Mouse (Mus musculus): ENCODE results near the gene Slc29a3.
"Not testable (repeated sequence)": the region's sequence is repeated elsewhere in the genome, so short reads cannot be mapped to it uniquely, and the experiment has no call there.

Slc29a3 gene

DNA sequence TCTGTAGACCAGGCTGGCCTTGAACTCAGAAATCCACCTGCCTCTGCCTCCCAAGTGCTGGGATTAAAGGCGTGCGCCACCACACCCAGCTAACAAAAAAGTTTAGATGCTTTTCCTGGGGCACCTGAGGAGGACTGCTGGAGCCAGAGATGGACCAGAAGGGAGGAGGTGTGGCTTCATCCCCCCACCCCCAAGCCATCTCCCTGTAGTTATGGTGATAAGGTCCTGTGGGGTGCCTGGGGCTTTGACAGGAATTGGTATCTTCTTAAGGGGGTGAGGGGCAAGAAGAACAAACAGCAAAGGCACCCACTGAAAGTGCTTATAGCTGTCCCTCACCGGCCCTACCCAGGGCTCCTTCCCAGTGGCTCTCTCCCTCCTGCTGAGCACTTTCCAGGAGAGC lies 25.7 kb downstream of the Slc29a3 start:
- no peak for DNase-seq (ENCODE audit: low spot score in 2 of 2)

DNA sequence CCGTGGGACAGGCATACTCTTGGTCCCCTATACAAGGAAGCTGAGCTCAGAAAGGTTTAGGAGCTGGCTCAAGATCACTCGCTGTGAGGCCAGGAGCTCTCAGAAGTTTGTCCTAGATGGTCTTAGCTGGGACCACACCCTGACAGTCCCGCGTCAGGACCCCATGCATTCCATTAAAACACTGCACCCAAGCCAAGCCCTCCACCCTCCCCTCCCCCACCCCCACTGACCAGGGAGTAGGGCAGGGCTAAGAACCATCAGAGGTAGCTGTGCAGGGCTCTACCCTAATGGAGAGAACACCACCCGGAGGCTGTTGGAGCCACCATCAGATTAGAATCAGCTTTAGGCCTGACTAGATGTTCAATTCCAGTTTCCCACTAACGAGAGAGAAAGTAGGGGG lies 28.1 kb downstream of the Slc29a3 start:
- no peak for DNase-seq (ENCODE audit: low spot score in 2 of 2)

DNA sequence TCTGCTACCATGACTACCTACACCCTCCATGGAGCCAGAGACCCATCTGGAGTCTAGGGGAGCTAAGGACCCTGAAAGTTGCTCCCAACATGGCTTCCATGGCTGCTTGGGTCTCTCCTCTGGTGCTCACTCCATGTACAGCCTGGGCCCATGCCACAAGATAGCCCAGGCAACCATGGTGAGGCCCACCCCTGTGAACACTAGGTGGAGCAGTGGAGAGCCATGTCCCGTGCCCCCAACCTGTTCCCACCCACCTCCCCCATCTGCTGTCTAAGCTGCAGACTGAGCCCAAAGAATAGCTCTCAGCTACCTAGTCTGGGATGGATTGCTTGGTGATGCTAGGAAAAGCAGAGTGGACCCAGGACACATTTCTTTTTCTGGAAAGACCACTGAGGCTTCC lies 29.2 kb downstream of the Slc29a3 start:
- no peak for DNase-seq (ENCODE audit: low spot score in 2 of 2)

DNA sequence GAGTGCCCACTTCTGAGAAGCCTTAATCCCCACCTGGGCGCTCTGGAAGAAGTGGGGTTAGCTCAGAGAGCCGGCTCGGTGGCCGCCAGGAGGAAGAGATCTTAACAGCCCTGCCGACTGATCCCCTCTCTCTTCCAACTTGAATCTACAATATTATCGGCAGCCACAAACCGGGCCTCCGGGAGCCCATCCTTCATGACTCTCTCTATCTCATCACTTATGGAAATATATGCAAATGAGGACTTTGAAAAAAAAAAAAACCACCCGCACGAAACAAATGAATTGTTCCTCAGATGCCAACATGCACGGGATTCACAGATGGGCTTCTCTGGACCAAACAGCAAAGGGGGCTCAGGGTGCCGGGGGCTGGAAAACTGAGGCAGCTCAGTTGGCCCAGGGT lies 31.0 kb downstream of the Slc29a3 start:
- DNase-seq (ENCODE audit: low spot score in 2 of 2) = no peak

DNA sequence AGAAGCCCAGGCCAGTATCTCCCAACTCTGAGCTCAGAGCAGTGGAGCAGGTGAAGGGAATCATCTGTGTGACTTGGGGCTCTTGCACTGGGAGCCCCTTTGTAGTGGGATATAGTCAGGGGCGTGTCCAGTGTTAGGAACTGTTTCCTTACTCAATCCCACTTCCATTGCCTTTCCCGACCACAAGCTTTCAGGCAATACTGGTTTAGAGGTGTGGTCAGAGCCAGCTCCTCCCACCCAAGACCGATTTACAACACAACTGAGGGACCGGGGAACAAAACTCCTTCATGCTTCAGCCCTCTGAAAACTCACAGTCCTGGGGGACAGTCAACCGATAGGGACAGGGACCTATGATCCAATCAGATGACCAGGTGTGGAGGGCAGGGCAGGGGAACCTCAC lies 32.1 kb downstream of the Slc29a3 start:
- DNase-seq (ENCODE audit: low spot score in 2 of 2) = no peak

DNA sequence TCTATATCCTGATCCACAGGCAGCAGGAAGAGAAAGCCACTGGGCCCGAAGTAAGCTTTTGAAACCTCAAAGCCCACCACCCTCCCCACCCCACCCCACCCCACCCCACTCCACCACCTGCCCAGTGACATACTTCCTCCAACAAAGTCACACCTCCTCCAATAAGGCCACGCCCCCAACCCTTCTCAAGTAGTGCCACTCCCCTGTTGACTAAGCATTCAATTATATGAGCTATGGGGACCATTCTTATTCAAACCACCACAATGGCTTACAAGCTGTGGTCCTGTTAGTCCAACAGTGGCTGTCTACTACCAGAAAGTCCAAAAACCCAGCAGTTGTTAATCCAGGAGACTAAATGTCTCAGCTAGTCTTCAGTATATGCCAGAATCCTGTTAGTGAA lies 34.1 kb downstream of the Slc29a3 start:
- DNase-seq (ENCODE audit: low spot score in 2 of 2) = no peak

DNA sequence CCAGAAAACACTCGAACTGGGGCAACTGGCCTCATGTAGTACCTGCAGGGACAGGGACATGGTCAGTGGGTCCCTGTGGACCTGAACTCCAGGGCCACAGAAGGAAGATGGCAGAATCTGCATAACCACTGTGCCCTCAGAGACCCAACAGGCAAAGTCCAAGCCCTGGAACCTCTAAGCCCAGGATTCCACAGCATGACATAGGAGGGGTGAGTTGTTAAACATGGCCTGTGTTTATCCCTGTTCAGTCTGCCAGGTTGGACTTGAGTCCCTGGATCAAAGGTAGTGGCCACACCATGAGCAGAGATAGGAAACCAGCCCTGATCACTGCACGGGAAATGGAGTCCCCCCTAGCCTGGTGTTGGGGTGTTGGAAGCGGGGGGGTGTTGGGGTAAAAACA lies 36.1 kb downstream of the Slc29a3 start:
- DNase-seq (ENCODE audit: low spot score in 2 of 2) = no peak

DNA sequence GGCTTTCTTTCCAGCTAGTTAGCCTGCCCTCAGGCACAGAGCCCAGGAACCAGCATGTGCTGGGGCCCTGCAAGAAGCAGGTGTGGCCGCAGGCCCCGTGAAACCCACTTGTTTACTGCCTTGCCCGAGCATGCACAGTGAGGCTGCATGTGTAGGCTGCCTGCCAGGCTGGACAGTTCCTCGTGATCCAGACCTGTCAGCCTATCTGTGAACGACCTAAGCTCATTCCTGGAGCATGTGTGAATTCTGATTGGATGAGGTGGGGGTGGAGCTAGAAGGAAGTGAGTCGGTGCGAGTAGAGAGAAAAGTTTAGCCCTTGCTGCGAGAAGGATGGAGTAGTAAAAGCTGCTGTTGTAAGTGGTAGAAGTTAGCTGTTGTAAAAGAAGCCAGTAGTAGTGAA lies 40.3 kb downstream of the Slc29a3 start:
- DNase-seq (ENCODE audit: low spot score in 2 of 2) = not testable (repeated sequence)

DNA sequence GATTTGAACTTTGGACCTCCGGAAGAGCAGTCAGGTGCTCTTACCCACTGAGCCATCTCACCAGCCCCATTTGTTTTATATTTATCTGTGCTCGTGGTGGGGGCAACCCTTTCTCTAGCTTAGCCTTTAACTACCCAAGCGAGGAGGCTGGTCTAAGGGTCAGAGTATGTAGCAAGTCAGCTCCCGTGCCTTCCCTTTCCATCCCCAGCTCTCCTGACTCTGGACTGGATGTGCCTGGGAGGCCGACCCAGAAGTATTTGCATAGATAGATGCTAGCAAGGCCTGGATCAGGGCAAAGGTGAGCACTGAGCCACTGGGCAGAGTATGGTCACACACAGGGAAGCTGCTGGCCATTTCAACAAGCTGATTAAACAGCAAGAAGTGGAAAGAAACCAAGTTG lies 43.8 kb downstream of the Slc29a3 start:
- DNase-seq (ENCODE audit: low spot score in 2 of 2) = no peak

DNA sequence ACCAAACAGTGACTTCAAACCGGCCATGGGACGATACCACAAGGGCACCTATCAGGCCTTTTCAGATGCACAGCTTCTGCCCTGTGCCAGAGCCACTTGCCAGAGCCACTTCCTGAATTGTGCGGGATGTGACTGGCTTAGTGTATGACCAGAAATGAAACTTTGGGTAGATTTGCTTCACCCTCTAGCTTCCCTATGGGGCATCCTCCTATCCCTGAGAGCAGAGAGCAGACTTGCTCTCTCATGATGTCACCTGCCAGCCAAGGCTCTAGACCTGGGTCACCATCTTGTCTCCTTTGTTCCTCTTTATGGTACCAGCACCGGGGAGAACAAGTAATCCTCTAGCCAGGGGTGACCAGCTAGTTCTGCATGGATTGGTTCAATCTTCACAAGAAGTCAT lies 46.3 kb downstream of the Slc29a3 start:
- DNase-seq (ENCODE audit: low spot score in 2 of 2) = no peak

DNA sequence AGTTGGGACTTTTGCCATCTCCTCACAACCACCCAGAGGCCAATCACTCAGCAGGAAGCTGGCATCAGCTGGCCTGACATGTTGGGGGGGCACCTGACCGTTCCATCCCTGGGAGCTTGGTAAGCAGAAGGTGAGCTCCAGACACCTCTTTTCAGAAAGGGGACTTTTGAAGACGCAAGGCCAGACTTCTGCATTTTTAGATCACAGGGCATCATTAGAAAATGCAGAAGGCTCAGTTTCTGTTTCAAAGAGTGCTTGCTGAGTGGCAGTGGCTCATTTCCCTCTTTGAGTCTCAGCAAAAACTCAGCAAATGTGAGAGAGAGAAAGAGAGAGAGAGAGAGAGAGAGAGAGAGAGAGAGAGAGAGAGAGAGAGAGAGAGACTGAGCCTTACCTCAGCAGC lies 47.5 kb downstream of the Slc29a3 start:
- DNase-seq (ENCODE audit: low spot score in 2 of 2) = no peak

DNA sequence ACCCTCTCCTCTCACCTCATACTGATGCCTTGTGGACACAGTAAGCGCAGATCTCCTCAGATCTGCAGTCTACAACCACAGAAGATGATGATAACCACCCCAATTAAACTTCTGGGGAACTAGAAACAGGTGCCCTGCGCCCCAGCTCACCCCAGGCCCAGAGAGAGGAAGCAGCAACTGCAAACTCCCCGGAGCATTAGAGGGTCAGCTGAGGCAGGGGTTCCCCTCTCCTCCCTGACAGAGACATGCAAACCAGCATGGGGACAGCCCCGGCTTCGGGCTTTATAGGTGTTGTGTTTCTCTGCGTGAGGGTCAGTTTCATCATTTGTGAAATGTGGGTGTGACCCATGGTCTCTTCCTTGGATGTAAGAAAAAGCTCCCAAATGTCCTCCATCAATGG lies 54.8 kb downstream of the Slc29a3 start:
- DNase-seq (ENCODE audit: low spot score in 2 of 2) = no peak

DNA sequence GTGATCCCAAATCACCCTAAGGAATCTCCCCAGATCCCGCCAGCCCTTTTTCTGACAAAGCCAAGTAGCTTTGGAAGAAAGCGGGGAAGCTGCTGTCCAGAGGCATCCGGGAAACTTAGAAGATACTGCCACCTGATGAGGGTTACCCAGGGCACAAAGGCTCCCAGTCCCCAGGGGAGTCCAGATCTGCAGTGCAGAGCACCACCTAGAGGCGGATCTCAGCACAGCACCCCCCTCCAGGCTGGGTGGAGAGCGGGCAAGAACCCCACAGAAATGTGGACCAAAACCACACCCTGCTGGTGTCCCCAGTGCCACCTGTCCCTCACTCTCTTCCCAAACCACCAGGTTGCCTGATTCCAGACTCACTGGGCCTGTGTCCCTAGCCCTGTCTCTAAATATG lies 55.6 kb downstream of the Slc29a3 start:
- DNase-seq (ENCODE audit: low spot score in 2 of 2) = peak; percentile 47 to 59

DNA sequence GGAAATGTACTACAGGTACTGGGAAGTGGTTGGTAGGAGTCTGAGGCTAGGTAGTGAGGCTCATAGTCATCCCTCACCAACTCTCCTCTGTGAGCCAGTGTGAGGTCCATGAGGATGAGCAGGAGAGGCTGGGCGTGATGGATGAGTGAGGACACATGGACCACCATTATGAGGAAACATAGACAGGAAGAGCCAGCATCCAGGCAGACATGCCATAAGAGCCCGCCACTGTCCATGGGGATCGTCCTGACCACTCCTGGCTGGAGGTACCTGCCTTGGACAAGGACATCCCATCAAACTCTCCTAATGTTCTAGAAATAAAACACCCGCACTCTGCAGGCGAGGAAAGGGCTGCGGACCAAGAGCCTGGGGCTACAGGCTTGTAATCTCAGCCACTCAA lies 56.2 kb downstream of the Slc29a3 start, which contains the start of gene Cdh23:
Gene Cdh23, minus strand, starts transcription at position 101 of the 400 bp plus-strand sequence.
- DNase-seq (ENCODE audit: low spot score in 2 of 2) = no peak

DNA sequence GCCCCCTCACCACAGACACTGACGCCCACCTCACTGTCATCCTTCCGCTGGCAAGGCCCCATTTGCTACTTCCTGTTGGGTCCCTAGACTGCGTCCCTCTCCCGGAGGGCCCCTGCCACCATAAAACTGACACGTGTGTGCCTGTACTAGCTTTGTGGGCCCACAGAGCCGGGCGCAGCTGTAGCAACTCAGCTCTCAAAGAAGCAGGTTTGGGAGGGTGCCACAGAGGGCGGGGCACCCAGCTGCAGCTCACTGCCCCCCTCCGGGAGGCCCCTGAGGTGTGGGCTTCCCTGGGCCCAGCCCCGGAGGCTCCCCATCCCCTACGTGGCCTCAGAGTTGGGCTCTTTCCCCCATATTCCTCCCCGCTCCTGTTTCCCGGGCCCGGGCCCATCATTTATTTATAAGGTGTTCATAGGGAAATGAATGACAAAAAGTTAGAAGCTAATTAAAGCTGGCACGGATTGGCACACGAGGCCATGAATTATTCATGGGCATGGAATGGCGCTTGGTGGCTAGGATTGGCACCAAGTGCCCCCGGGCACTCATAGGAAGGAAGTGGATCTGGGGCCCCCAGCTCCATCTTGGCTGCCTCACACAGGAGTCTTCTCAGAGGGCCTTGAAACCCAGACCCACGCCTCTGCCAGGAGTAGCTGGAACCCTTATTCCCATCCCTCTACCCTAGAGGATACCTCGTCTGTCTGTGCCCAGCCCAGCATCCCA lies 60.8 kb downstream of the Slc29a3 start:
- peak in 1 of 2 experiments; percentile 20 for DNase-seq (ENCODE audit: low spot score in 2 of 2)

DNA sequence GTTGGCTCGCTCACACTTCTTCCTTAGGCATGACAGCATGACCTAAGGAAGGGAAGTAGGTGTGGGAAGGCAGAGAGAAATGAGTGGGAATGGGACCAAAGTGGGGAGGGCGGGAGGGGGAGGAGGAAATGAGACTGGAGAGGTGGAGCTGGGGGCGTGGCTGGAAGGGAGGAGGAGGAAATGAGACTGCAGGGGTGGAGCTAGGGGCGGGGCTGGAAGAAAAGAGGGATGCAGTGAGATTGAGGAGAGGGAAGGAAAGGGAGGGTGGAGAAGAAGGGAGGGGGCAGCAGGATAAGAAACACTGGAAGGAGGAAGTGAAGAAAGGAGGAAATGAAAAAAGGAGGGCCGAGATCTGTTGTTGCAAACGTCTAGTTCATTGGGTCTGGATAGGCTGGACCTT lies 61.6 kb downstream of the Slc29a3 start:
- no peak for DNase-seq (ENCODE audit: low spot score in 2 of 2)

DNA sequence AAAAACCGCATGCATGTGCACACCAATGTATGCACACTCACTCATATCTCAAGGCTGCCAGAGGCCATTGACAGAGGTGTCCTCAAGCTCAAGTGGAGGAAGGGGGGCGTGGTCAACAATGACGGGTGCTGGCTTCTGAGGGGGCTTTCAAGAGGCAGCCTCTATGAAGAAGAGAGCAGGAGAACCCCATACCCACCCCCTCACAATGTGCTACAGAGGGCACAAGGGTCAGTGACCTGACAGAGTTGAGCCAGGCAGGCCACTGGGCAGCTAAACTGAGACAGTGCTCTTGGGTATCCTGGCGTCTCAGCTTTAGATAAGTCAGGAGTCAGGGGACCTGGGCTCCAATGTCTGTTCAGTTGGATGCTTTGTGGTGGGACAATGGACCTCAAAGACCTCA lies 63.2 kb downstream of the Slc29a3 start:
- DNase-seq (ENCODE audit: low spot score in 2 of 2) = no peak

DNA sequence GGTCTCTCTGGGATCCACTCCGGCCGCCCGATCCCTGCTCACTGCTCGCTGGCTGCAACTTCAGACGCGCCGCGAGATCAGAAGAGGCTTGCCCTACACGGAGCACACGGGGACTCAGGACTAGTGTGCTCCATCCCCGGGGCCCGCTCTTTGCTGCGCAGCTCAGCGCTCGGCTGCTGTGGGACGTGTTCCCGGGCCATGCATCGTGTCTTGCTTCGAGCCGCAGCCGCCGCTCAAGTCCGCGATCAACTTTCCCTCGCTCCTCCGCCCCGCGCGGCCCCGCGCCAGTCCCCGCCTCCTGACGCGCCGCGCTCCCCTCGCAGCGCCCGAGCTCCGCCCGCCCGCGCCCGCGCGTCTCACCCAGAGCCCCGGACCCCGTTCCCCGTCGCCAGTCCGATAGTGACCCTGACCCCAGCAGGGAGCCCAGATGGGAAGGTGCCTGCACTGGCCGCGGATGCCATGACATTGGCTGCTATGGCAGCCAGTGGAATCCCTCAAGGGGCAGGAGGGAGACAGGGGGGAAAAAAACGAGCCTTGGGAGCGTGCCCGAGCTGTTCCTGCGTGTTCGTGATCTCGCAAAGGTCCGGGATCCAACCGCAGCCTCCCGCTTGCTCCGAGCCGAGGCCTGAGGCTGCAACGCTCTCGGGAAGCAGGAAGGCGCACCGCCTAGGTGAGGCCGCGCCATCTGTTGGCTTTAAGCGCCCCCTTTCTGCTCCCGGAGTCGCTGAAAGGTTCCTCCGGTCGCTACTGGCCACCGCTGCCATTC lies 65.4 kb downstream of the Slc29a3 start:
- peak in 1 of 2 experiments; percentile 49 for DNase-seq (ENCODE audit: low spot score in 2 of 2)

DNA sequence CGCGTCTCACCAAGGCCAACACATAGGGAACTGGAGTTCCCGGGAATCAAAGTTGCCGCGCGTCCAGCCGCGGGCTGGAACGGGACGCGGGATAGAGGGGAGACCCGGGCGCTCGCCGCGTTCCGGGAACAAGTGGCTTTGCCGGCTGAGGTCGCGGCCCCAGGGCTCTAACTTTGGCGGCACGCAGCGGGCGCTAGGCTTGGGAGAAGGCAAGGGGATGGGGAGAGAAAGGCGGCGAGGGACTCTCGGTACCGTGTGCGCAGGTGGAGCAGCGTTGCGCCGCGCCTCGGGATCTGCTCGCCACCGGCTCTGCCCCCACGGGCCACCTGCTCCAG lies 66.0 kb downstream of the Slc29a3 start:
- DNase-seq (ENCODE audit: low spot score in 2 of 2) = no peak

DNA sequence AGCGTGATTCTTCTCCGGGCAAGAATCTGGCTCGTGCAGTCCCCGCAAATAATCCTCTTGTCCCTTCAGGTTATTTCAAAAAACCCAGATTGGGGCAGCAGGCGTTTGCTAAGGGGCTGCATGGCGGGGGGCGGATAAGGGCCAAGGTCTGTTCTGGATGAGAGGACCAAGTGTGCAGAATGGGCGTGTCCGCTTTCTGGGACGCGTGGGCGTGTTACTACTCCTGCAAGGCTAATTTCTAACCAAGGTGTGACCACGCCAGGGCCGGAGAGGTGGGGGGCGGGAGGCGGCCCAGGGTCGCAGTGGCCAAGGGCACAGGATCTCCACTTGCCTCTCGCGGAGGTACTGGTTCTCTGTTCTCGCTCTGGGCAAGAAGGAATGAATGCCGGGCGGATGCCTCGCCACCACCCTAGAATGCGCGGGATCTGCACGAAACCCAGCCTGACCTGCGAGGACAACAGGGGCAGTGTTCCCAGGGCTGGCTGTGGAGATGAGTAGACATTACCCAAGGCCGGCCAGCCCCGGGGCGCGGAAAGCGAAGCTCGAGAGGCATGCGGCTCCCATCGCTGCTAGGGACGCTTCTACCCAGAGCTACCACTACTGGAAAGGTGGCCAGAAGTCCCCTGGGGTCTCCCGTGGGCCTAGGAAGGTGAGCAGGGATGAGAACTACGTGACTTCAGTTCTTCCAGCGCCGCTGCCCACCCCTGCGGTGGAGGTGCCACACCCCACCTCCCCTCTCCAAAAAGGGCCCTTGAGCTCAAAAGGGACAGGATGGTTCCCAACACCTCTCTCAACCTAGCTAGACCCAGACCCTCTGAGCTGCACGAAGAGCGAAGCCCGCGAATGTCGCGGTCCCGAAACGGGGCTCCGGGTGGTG lies 66.6 kb downstream of the Slc29a3 start:
- DNase-seq (ENCODE audit: low spot score in 2 of 2) = no peak

DNA sequence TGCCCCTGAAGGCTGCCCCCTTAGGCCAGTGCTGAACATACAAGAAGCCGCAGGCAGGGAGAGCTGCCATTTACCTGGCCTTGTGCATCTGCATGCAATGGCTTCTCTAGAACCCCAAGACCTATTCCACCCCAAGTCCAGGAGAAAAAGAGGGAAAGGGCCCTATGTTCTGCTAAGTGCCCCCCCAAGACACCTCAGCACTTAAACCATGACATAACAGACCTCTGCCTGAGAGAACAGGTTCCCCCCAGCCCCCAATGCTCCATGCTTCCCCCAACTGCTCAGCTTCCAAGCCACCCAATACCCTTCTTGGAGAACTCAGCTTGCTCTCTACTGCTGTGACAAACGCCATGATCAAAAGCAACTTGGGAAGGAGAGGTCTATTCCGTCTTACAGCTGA lies 73.7 kb downstream of the Slc29a3 start:
- DNase-seq (ENCODE audit: low spot score in 2 of 2) = no peak

DNA sequence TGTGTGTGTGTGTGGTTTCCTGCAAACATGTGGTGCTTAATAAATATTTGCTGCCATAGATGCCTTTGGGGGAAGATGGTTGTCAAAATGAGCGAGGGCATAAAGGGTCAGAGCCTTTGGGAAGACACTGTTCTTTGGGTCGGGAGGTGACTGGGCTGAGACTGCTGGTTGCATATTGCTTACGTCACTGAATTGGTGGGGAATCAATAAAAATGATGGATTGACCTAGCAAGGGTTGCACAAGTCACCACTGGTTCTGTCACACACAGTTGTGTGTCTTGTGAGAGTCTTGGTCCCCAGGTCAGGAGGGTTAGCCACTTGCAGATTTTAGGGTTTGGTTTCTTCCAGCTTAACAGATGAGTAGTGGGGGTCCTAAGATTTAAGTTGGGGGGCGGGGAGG lies 75.3 kb downstream of the Slc29a3 start:
- no peak for DNase-seq (ENCODE audit: low spot score in 2 of 2)

DNA sequence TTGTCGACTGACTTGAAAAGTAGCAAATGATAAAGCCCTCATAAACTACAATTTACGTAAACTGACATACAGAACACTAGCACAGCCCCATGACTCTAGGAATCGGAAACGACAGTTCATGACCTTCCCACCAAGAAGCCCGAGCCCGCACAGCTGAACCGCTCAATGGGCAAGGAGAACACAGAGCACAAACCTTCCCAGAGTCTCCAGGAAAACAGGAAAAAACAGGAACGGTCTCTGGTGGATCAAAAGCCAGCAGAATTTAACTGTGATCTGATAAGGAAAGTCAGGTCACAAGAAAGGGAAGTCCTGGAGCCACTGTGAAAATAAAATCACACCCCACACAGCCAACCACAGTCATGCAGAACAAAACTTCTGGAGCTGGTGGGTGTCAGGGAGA lies 82.4 kb downstream of the Slc29a3 start:
- DNase-seq (ENCODE audit: low spot score in 2 of 2) = no peak

Data from cerebellum, postnatal 4 days (tissue).